Mouse (Mus musculus) G1E (cell line): ENCODE results near the gene Kcnc2.

Source experiments
- CTCF ChIP-seq: IDR thresholded peaks from 2 replicates; pipeline ENCODE4 v1.5.1; 2012; ENCODE audit warnings: low read depth, low read length, inconsistent platforms, mixed read lengths
- GATA1 ChIP-seq: IDR thresholded peaks from 2 replicates; pipeline ENCODE4 v1.6.1; 2012; ENCODE audit warnings: borderline replicate concordance, low read length, inconsistent platforms, mixed read lengths

- TF ChIP-seq CTCF: no peak
- TF ChIP-seq GATA1: no peak
Observed at GRCm38 (mm10) chr10:112269939-112270781, 761 bp upstream of the Kcnc2 start.
